Mouse (Mus musculus): ENCODE measurements at regions not wholly inside any gene's neighbourhood (a gene's known extent, or its start where the extent isn't known, plus 50 kb on each side); places are given as distances from the start of the nearest gene placed in this dataset.

DNA sequence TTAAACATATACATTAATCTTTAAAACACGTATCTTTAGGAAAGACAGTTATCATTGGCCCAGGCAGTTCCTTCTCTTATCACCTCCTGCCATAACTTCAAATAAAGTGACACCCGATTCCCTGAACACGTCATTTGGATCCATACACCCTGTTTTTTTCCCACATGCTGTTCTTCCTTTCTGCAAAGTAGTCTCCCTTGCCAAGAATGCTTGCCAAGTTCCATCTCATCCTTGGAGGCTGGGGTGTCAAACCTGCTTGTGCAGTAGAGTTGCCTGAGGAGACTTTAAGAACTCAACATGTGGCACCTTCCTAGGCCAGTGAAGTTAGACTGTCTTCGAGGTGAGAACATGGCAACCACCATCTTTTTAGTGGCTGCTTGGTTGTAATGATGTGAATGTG is 73.2 kb upstream of the Pard3b start:
- H3K4me2 ChIP-seq (ENCODE audit: low read depth, low read length, poor library complexity, severe bottlenecking): no peak overlapping the region
- 90% methylated on average over 4 of the region's 4 CpGs for WGBS
- no peak for TF ChIP-seq CTCF (IDR thresholded peaks at IDR 0.05)
- DNase-seq (ENCODE audit: low spot score) (no peak), ATAC-seq (ENCODE audit: low FRiP score) (no peak)
- no peaks in the 10 kb centered on the region for H3K9me3 ChIP-seq (ENCODE audit: low read length)
- no peak overlapping the region for H3K9ac ChIP-seq (replicated peaks; ENCODE audit: low read length, poor library complexity, severe bottlenecking)
- no peak overlapping the region for H3K4me3 ChIP-seq (ENCODE audit: low read depth, low read length)
- H3K36me3 ChIP-seq (ENCODE audit: insufficient read depth, low read length): no peaks in the 10 kb centered on the region
- no peaks in the 10 kb centered on the region for H3K4me1 ChIP-seq (ENCODE audit: insufficient read depth, low read length)
- no peaks in the 10 kb centered on the region for H3K27me3 ChIP-seq (ENCODE audit: insufficient read depth, low read length)
- H3K27ac ChIP-seq (ENCODE audit: low read depth, low read length): no peak overlapping the region

- no peak overlapping the region for H3K9ac ChIP-seq (replicated peaks; ENCODE audit: low read length, poor library complexity, severe bottlenecking)
- H3K4me2 ChIP-seq (ENCODE audit: low read depth, low read length, poor library complexity, severe bottlenecking): no peak overlapping the region
- no peaks in the 10 kb centered on the region for H3K36me3 ChIP-seq (ENCODE audit: insufficient read depth, low read length)
- no peaks in the 10 kb centered on the region for H3K9me3 ChIP-seq (ENCODE audit: low read length)
- 74% methylated on average over 2 of the region's 2 CpGs for WGBS
- H3K4me3 ChIP-seq (ENCODE audit: low read depth, low read length): no peak overlapping the region
- no peak for TF ChIP-seq CTCF (IDR thresholded peaks at IDR 0.05)
- H3K27me3 ChIP-seq (ENCODE audit: insufficient read depth, low read length): no peaks in the 10 kb centered on the region
- no peak for DNase-seq (ENCODE audit: low spot score)
- H3K27ac ChIP-seq (ENCODE audit: low read depth, low read length): no peak overlapping the region
- H3K4me1 ChIP-seq (ENCODE audit: insufficient read depth, low read length): no peaks in the 10 kb centered on the region
- ATAC-seq (ENCODE audit: low FRiP score): no peak
These were observed 64.3 kb upstream of the Pard3b start for GRCm38 (mm10) chr1:61574276-61574675.

GRCm38 (mm10) chr1:61576758-61577157 is 61.9 kb upstream of the Pard3b start:
- no peaks in the 10 kb centered on the region for H3K9me3 ChIP-seq (ENCODE audit: low read length)
- no peak for TF ChIP-seq CTCF (IDR thresholded peaks at IDR 0.05)
- no peak overlapping the region for H3K27ac ChIP-seq (ENCODE audit: low read depth, low read length)
- no peaks in the 10 kb centered on the region for H3K27me3 ChIP-seq (ENCODE audit: insufficient read depth, low read length)
- ATAC-seq (ENCODE audit: low FRiP score) (no peak), DNase-seq (ENCODE audit: low spot score) (no peak)
- no peak overlapping the region for H3K4me3 ChIP-seq (ENCODE audit: low read depth, low read length)
- no peak overlapping the region for H3K4me2 ChIP-seq (ENCODE audit: low read depth, low read length, poor library complexity, severe bottlenecking)
- H3K36me3 ChIP-seq (ENCODE audit: insufficient read depth, low read length): no peaks in the 10 kb centered on the region
- H3K4me1 ChIP-seq (ENCODE audit: insufficient read depth, low read length): no peaks in the 10 kb centered on the region
- H3K9ac ChIP-seq (replicated peaks; ENCODE audit: low read length, poor library complexity, severe bottlenecking): no peak overlapping the region
- 90% methylated on average over 4 of the region's 4 CpGs for WGBS

DNA sequence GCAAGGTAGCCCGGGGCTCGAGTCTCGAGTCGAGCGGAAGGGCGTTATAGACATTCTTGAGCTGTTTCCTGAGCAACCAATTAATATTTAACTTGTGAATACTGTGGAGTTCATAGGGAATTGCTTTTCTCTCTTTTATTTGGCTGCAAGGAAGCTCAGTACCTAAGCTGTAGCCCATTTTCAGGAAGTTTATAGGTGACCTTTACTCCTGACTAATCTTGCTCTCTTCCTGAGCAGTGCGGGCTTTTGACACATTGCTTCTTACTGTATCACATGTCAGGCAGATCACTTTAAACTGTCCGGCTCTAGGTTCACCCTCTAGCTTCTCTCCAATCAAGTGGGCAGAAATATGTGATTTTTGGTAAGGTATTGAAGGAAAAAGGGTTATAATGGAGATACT is 51.4 kb upstream of the Pard3b start:
- H3K4me1 ChIP-seq (ENCODE audit: insufficient read depth, low read length): no peaks in the 10 kb centered on the region
- H3K27me3 ChIP-seq (ENCODE audit: insufficient read depth, low read length): no peaks in the 10 kb centered on the region
- 89% methylated on average over 8 of the region's 8 CpGs for WGBS
- no peak overlapping the region for H3K27ac ChIP-seq (ENCODE audit: low read depth, low read length)
- no peak overlapping the region for H3K4me2 ChIP-seq (ENCODE audit: low read depth, low read length, poor library complexity, severe bottlenecking)
- TF ChIP-seq CTCF (IDR thresholded peaks at IDR 0.05): no peak
- H3K4me3 ChIP-seq (ENCODE audit: low read depth, low read length): no peak overlapping the region
- H3K36me3 ChIP-seq (ENCODE audit: insufficient read depth, low read length): no peaks in the 10 kb centered on the region
- ATAC-seq (ENCODE audit: low FRiP score) (no peak), DNase-seq (ENCODE audit: low spot score) (no peak)
- no peaks in the 10 kb centered on the region for H3K9me3 ChIP-seq (ENCODE audit: low read length)
- no peak overlapping the region for H3K9ac ChIP-seq (replicated peaks; ENCODE audit: low read length, poor library complexity, severe bottlenecking)
